Mouse (Mus musculus): ENCODE measurements around the gene Copa. TPM values are rescaled to one million over a fixed set of nuclear protein-coding genes. Genes with fewer than 3 reads are reported as not detected.

Gene Copa
- total RNA-seq, 1 experiment from 2014 or later = 137 TPM

DNA sequence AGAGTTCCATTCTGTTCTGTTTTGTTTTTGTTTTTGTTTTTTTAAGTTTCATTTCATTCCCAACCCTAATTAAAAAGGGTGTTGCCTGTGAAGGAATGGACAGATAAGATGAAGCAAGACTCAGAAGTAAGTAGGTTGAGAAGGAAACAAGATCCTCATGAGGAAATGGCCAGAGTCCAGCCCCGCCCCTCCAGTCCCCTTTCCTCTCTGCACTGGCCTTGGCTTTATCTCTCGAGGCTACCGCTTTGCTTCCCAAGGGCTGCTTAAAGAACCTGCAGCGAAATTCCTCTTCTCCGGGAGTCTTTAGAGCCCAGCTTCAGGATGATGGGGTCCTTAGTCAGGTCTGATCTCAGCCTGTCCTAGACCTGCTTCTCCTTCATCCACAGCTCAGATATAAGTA is 4.3 kb upstream of the Copa start:
- no peak for ATAC-seq (replicated peaks; ENCODE audit: low read depth, poor library complexity, severe bottlenecking)

DNA sequence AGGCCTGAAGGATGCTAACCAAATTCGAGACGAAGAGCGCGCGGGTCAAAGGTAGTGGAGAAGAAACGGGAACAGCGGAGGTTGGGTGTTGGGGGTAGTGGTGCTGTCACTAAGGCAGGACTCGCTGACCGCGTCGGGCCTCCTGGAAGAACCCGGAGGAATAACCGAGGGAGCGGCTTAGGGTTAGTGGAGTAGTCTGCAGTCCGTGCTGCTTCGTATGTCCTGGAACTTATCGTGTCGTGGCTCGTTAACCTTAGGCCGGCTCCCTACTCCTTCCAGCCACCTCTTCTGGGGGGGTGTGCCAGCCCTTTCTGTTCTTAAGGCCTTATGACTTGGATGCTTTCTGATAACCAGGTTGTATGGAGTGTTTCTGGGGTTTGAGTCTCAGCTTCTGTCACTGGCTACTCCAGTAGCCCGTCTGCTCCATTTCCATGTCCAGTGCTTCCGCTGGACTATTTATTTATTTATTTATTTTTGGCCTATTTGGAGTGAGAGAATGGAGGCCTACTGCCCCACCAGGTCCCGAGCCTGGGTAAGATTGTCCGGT is 643 bp downstream of the Copa start:
- no peak; the same call in none of the 2 replicates for ATAC-seq (replicated peaks; ENCODE audit: low read depth, poor library complexity, severe bottlenecking)

DNA sequence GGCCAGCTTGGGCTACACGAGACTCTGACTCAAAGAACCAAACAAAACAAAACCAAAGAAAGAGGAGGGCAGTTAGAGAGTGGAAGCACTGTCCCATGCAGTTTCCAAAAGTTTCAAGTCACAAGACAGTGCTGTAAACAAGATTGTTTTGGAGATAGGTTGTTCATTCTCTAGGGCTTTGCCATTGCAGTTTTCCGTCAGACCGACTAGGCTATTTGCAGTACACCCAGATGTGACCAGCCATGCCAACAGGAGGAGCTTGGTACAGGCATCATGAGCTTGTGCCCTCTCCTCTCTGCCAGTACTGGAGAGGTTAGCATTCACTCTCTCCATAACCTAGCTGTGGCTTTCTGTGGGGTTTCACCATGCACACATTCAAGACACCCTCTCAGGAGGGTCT is 11.2 kb downstream of the Copa start:
- no peak for ATAC-seq (replicated peaks; ENCODE audit: low read depth, poor library complexity, severe bottlenecking)

GRCm38 (mm10) chr1:172094295-172094694 is 12.0 kb downstream of the Copa start:
- ATAC-seq (replicated peaks; ENCODE audit: low read depth, poor library complexity, severe bottlenecking) = no peak

- ATAC-seq (replicated peaks; ENCODE audit: low read depth, poor library complexity, severe bottlenecking) = no peak
Observed at GRCm38 (mm10) chr1:172095202-172095601, 12.9 kb downstream of the Copa start.

GRCm38 (mm10) chr1:172099325-172100033 is 17.1 kb downstream of the Copa start:
- no peak for ATAC-seq (replicated peaks; ENCODE audit: low read depth, poor library complexity, severe bottlenecking)

GRCm38 (mm10) chr1:172103619-172104018 is 21.3 kb downstream of the Copa start:
- ATAC-seq (replicated peaks; ENCODE audit: low read depth, poor library complexity, severe bottlenecking) = no peak

GRCm38 (mm10) chr1:172105101-172105500 is 22.8 kb downstream of the Copa start:
- no peak for ATAC-seq (replicated peaks; ENCODE audit: low read depth, poor library complexity, severe bottlenecking)

GRCm38 (mm10) chr1:172107777-172108477 is 25.6 kb downstream of the Copa start:
- ATAC-seq (replicated peaks; ENCODE audit: low read depth, poor library complexity, severe bottlenecking) = no peak

DNA sequence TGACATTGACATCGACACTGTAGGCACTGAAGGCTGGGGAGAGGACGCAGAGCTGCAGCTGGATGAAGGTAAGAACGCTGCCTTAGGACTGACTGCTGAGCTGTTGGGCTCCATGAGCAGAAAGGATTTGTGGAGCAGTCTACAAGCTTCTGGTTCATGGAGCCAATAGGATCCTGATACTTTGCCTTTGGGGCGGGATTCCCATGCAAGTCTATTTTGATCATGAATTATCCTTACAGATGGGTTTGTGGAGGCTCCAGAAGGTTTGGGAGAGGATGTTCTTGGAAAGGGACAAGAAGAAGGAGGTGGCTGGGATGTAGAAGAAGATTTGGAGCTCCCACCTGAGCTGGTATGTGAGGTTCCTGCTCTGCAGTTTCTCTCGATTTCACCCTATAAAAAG is 34.6 kb downstream of the Copa start:
- no peak for ATAC-seq (replicated peaks; ENCODE audit: low read depth, poor library complexity, severe bottlenecking)

DNA sequence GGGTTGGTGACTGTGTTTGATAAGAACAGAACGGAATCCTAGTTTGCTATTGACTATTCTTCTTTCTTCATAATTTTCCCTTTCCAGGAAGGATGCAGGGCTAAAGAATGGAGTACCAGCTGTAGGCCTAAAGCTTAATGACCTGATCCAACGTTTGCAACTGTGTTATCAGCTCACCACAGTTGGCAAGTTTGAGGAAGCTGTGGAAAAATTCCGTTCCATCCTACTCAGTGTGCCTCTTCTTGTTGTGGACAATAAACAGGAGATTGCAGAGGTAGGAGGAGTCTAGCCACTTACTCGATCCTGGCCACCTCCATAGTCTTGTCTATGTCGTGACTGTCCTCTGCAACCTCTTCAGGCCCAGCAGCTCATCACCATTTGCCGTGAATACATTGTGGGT is 36.8 kb downstream of the Copa start:
- no peak for ATAC-seq (replicated peaks; ENCODE audit: low read depth, poor library complexity, severe bottlenecking)

- peak; percentile 86 for ATAC-seq (replicated peaks; ENCODE audit: low read depth, poor library complexity, severe bottlenecking)
Observed at GRCm38 (mm10) chr1:172119720-172120119, 37.4 kb downstream of the Copa start.

- no peak for ATAC-seq (replicated peaks; ENCODE audit: low read depth, poor library complexity, severe bottlenecking)
Observed at GRCm38 (mm10) chr1:172122671-172123070, 40.3 kb downstream of the Copa start.

DNA sequence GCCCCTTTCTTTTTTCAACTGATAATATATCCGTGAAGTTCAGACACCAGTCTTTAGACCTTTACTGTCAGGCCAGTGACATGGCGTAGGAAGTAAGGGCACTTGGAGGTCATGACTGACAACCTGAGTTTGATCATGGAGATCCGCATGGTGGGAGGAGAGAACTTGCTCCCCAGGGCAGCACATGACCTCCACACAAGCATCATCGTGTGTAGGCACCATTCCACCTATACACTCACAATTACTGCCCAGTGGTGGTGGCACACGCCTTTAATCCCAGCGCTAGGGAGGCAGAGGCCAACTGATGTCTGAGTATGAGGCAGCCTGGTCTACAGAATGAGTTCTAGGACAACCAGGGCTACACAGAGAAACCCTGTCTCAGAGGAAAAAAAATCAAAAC is 42.2 kb downstream of the Copa start:
- ATAC-seq (replicated peaks; ENCODE audit: low read depth, poor library complexity, severe bottlenecking) = no peak

DNA sequence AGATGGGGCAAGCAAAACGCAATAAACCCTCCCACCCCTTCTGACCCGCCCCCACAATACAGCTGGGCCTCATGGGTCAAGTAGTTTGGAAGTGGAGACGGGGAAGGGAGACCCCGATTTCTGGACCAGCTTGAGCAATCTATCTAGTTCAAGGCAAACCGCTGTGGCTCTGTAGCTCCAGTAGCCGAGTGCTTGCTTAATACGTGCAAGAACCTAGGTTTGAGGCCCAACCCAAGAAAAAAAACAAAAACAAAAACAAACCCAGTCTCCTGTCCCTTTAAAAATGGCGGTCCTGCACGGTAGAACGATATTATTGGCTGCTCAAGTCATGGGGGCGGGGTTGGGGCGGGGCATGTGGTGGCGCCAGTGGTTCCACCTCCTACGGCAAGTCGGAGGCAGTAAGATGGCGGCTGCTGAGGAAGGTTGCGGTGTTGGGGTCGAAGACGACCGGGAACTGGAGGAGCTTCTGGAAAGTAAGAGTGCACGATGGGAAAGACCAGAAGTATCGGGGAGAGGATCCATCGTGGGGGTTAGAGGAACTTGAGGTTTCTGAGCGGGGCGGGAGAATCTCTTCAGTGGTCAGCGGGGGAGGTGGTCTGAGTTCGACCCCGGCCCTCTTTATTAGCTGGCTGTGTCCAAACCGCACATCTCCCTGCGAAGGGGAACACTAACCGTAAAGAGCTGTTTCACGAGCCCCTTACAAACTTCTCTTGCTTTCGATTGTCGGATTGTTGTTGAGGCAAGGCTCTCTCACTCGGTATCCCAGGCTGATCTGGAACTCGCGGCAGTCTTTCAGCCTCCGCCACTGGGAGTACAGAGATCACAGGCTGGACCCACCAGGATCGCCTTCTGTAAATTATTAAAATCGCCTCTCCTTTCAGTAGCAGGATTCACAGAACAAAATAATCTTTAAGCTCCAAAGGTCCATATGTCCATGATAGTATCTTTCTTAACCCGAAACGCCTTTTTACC is 44.3 kb downstream of the Copa start, which contains the start of gene Pex19:
TSS of gene Pex19 (plus strand) at position 380 of the 972 bp plus-strand sequence.
- ATAC-seq (replicated peaks; ENCODE audit: low read depth, poor library complexity, severe bottlenecking) = peak; percentile 96

DNA sequence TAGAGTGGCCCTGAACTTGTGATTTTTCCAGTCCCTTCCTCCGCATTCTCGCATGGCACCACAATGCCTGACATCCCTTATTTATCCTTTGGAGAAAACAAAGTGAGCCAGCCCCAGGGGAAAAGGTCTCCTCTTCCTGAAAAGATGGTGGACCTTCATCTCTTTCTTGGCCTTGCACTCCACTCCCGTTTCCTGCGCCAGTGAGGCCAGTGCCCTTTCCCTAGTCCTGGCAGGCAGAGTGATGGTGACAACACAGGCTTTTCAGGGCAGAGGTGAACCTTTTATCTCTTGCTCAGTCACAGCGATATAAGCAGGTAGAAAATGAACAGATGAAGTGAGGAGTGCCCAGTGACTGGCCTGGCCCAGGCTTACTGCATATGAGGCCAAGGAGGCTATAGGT is 45.2 kb downstream of the Copa start:
- ATAC-seq (replicated peaks; ENCODE audit: low read depth, poor library complexity, severe bottlenecking) = no peak

- ATAC-seq (replicated peaks; ENCODE audit: low read depth, poor library complexity, severe bottlenecking) = no peak
Observed at GRCm38 (mm10) chr1:172128563-172128962, 46.2 kb downstream of the Copa start.

GRCm38 (mm10) chr1:172129108-172129507 is 46.8 kb downstream of the Copa start:
- ATAC-seq (replicated peaks; ENCODE audit: low read depth, poor library complexity, severe bottlenecking) = no peak

DNA sequence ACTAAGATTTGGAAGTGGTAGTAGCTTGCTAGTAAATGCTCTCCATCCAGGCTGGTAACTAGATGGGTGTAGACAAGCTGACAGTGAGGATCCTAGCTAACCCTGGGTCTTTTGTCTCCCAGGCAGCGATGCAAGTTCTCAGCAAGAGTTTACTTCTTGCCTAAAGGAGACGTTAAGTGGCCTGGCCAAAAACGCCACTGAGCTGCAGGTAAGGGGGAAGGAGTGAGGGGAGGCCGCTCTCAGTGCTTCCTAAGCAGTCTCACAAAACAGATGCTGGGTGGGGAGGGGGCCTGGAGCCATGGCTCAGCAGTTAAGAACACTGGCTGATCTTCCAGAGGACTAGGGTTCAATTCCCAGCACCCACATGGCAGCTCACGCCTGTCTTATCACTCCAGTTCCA is 47.5 kb downstream of the Copa start:
- ATAC-seq (replicated peaks; ENCODE audit: low read depth, poor library complexity, severe bottlenecking) = no peak

GRCm38 (mm10) chr1:172132319-172132718 is 50.0 kb downstream of the Copa start:
- ATAC-seq (replicated peaks; ENCODE audit: low read depth, poor library complexity, severe bottlenecking) = no peak
